Mouse (Mus musculus): ENCODE results near the gene Crip3. TPM values are rescaled to one million over a fixed set of nuclear protein-coding genes. Genes with fewer than 3 reads are reported as not detected.

Gene Crip3
- total RNA-seq, 1 experiment from 2014 or later, result 4.3 TPM

DNA sequence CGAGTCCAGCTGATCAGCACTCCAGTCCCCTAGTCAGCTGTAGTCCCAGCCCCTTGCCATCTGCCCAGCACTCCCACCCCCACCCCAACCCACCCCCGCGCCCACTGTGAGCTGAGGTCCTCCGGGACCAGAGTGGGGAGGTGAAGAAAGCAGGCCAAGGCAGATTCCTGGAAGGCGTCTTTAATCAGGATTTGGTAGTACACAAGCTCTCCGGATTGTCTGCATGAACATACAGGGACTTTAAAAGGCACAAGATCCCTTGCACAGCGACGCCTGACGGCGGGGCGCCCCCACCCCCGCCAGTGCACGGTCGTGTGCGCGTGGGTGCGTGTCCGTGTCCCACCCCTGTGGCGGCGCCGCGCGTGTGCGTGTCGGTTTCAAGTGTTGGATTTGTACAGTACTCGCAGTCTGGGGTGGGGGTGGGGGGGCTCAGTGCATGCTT, 25.3 kb downstream of the Crip3 start:
- no peak for ATAC-seq (ENCODE audit: extremely low read depth, insufficient number of reproducible peaks, low FRiP score, poor library complexity, severe bottlenecking)

DNA sequence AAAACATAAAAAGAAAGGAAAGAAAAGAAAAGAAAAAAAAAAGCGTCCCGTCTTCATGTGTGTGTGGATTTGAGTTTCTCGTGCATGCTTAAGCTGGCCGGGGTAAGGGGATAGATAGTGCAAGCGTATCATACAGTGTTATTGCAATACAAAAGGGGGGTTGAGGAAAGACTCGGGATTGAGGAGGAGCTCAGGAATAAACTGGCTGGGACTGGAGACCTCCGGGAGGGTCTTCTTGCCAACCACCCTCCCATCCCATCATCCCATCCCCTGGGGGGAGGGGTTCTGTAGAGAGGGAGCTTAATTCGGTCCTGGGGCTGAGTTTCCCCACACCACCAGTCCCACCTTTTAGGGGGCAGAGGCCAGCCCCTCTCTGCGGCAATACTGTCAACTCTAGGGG, 25.8 kb downstream of the Crip3 start:
- ATAC-seq (ENCODE audit: extremely low read depth, insufficient number of reproducible peaks, low FRiP score, poor library complexity, severe bottlenecking), result no peak

DNA sequence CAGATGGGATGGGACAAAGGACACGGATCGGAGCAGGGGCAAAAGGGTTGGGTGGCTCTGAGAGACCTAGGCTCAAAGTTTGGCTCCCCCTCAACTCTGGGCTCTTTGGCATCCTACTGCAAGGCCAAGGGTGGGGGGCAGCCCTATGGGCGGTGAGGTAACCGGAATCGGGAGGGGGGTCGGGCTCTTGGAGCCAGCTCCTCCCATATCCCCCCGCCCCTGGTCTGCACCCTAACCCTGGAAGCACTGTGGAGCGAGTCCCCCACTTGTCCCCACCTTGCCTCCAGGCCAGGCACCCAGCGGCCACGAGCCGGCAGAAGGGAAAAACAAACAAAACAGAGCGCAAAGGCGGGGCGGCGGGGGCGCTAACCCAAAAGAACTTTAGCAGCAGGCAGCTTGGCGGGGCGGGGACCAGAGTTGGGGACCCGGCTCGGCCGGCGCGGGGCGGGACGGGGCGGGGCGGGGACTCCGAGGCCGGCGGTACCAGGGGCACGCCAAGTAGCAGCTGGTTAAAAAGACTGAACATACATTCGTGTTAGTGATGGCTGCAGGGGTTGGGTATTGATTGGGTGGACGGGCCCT, 26.5 kb downstream of the Crip3 start:
- no peak for ATAC-seq (ENCODE audit: extremely low read depth, insufficient number of reproducible peaks, low FRiP score, poor library complexity, severe bottlenecking)

DNA sequence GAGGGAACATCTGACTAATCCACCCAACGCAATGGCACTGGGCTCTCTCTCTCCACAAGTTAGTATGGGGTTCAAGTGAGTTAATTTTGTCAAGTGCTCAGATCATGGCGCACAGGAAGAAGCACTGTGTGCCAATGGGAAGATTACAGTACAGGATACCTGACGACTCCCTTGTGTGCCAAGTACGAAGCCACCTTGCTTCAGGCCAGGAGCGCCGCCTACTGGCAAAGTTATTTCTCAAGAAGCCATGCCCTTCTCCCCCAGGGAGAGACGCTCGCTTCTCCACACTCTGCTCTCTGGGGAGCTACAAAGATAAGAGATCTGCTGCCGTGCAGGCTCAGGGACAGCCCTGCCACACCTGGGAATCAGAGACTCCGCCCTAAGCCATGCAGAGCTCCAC, 29.1 kb downstream of the Crip3 start:
- ATAC-seq (ENCODE audit: extremely low read depth, insufficient number of reproducible peaks, low FRiP score, poor library complexity, severe bottlenecking), result no peak

DNA sequence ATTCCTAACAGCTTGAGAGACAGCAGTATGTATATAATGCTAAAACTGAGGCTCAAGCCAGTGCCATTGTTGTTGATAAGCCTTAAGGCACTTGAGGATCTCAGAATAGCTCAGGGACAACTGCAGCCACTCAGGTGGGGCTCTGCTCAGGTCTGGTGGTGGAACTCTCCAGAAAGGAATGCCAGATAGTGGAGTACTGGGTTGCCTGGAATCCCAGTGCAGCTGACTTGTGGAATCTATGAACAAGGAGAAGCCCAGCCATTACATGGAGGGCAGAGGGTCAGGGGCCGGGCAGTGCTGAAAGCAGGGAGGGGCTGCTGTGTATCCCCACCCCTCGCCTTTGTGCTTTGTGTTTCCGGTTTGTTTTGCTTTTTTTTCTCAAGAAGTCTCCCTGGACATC, 29.7 kb downstream of the Crip3 start:
- no peak for ATAC-seq (ENCODE audit: extremely low read depth, insufficient number of reproducible peaks, low FRiP score, poor library complexity, severe bottlenecking)

DNA sequence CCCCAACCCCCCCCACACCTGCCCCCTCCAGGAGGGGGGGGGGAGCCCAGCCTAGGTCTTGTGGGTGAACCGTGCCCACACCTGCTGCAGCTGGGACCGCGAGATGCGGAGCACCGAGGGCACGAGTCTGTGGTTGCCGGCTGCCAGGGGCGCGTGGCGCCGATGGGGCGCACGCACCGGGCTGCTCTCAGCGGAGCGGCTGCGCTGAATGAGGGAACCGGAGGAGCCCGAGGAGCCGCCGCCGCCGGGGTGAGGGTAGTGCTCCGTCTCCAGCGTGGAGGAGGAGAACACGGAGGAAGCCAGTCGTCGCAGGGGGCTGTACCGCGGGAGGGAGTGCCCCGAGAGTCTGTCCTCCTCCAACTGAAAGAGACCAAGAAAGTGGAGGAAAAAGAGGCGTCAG, 31.9 kb downstream of the Crip3 start:
- no peak for ATAC-seq (ENCODE audit: extremely low read depth, insufficient number of reproducible peaks, low FRiP score, poor library complexity, severe bottlenecking)

DNA sequence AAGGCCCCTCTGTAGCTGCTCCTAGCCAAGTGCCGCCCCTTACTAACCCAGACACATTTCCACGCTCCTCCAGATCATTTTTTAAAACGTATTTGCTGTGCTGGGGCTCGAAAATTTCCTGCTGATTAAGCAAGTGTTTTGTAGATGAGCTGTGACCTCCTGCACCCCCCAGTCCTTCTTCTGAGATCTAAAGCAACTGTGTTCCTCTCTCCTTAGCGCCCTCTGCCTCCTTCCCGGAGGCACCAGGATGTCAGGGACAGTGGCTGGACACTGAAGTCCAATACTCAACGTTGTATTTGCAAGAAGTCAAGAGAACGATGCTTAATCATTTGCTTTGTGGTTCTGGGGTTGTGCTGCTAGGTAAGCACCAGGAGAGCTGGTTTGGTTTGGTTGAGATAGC, 32.6 kb downstream of the Crip3 start:
- no peak for ATAC-seq (ENCODE audit: extremely low read depth, insufficient number of reproducible peaks, low FRiP score, poor library complexity, severe bottlenecking)

DNA sequence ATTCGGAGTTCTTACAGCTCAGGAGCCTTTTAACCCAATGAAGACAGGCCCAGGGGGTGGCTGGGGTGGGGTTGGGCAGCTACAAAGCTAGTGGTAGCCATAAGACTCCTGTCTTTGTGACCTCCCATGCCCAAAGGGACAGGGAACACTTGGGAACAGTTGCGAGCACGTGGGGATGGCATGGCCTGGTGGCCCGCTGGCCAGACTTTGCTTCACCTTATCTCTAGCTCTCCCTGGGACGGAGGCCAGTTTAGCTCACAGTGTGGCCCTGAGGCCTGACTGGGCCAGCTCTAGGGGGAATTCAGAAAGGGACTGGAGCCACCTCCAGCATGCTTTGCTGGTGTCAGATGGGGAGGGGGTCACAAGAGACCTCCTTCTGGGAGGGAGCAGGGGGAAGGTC, 33.5 kb downstream of the Crip3 start:
- ATAC-seq (ENCODE audit: extremely low read depth, insufficient number of reproducible peaks, low FRiP score, poor library complexity, severe bottlenecking), result no peak

DNA sequence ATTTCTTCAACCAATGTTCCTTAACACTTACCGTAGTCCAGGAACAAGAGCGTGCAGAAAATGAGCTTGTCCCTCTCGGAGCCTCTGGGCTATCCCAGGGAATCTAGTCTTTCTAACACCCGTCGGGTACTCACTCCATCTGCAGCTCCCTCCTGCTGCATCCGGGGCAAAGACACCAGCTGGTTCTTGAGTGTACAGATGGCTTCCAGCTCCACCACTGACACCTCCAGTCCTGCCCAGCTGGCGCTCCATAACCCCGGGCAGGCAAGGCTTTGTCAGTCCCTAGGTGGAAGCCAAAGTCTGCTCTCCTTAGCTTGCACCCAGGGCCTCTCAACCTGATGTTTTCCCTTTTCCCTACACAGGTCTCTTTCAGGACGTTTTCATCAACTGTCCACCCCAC, 39.1 kb downstream of the Crip3 start:
- ATAC-seq (ENCODE audit: extremely low read depth, insufficient number of reproducible peaks, low FRiP score, poor library complexity, severe bottlenecking), result no peak

DNA sequence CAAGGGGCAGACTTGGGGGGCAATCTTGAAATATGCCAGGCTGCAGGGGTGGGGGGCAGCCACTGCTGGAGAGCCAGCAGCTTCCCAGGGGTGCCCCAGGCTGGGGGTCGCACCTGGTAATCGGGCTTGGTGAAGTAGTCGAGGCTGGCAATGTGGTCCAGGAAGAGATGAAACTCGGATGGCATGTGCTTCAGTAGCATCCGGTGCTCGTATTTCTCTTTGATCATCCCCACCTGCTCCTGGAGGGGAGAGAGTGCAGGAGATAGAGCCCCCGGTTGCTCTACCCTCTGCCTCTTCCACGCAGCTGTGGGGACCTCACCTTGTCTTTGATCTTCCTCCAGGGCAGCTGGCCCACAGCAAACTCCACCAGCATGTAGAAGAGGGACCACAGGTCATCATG, 47.9 kb downstream of the Crip3 start:
- ATAC-seq (ENCODE audit: extremely low read depth, insufficient number of reproducible peaks, low FRiP score, poor library complexity, severe bottlenecking), result no peak

DNA sequence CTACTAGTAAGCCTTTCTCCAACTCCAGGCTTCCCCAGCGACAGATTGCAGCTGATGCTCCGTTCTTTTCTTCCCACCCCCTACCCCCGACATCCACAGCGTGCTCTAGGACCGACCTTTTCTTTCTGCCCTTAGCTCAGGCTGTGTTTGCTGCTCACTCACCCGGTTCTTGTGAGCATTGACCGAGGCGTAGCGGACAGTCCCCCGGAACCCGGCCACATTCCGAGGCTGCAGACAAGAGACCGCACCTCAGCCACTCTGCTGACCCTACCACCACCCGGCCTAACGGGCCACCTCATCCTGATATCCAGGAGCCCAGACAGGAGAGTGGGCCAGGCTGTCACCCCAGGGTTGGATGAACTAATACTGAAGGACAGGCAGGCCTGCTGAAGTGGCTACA, 48.6 kb downstream of the Crip3 start:
- no peak for ATAC-seq (ENCODE audit: extremely low read depth, insufficient number of reproducible peaks, low FRiP score, poor library complexity, severe bottlenecking)

Other genes with a start within 250 kb of the Crip3 start
- gene Polh, start 226.3 kb upstream of the Crip3 start, total RNA-seq (2017), result 13.2 and 14.4 TPM in 2 replicates
- gene Xpo5, start 226.1 kb upstream of the Crip3 start, total RNA-seq (2017), result 30.9 and 37.5 TPM in 2 replicates
- gene Polr1c, start 180.9 kb upstream of the Crip3 start, total RNA-seq (2017), result 23.3 and 25.4 TPM in 2 replicates
- gene Yipf3, start 180.8 kb upstream of the Crip3 start, total RNA-seq (2017), result 59.1 and 61.4 TPM in 2 replicates
- 0.74 and 1.3 TPM in 2 replicates for gene Lrrc73, start 175.4 kb upstream of the Crip3 start, total RNA-seq (2017)
- 17.2 and 17.8 TPM in 2 replicates for gene Tjap1, start 145.9 kb upstream of the Crip3 start, total RNA-seq (2017)
- not detected in 2 replicates for gene Dlk2, start 131.5 kb upstream of the Crip3 start, total RNA-seq (2017)
- gene Abcc10, start 100.6 kb upstream of the Crip3 start, total RNA-seq (2017), result 3.1 and 3.4 TPM in 2 replicates
- gene Zfp318, start 45.2 kb upstream of the Crip3 start, total RNA-seq (2017), result 216 and 260 TPM in 2 replicates
- gene Slc22a7, start 9.5 kb downstream of the Crip3 start, total RNA-seq (2017), result not detected in 2 replicates
- gene Ttbk1, start 58.7 kb downstream of the Crip3 start, total RNA-seq (2017), result 2.2 and 2.3 TPM in 2 replicates
- gene Dnph1, start 67.8 kb downstream of the Crip3 start, total RNA-seq (2017), result not detected in 2 replicates
- gene Cul9, start 117.5 kb downstream of the Crip3 start, total RNA-seq (2017), result 5.5 and 7.9 TPM in 2 replicates
- gene Srf, start 127.2 kb downstream of the Crip3 start, total RNA-seq (2017), result 30.5 and 37.6 TPM in 2 replicates
- gene Ptk7, start 200.6 kb downstream of the Crip3 start, total RNA-seq (2017), result not detected in 2 replicates
- gene Klc4, start 217.1 kb downstream of the Crip3 start, total RNA-seq (2017), result 30.7 and 31.0 TPM in 2 replicates
- 27.3 and 37.8 TPM in 2 replicates for gene Mrpl2, start 217.3 kb downstream of the Crip3 start, total RNA-seq (2017)
- 5.2 and 7.9 TPM in 2 replicates for gene Cul7, start 221.4 kb downstream of the Crip3 start, total RNA-seq (2017)
- gene Rrp36, start 245.4 kb downstream of the Crip3 start, total RNA-seq (2017), result 33.6 and 34.3 TPM in 2 replicates
- 62.5 and 68.0 TPM in 2 replicates for gene Mea1, start 249.9 kb downstream of the Crip3 start, total RNA-seq (2017)